Mouse (Mus musculus) embryonic facial prominence, embryonic 10.5 days (tissue): ENCODE data around the gene Vapb. TPM values are rescaled to one million over a fixed set of nuclear protein-coding genes. Genes with fewer than 3 reads are reported as not detected.
"Not testable (repeated sequence)": the region's sequence is repeated elsewhere in the genome, so short reads cannot be mapped to it uniquely, and the experiment has no call there.

Experiments used
- DNase-seq: peaks from one replicate; pipeline ENCODE4 v3.0.0-alpha.2; 2017; ENCODE audit warnings: low spot score
- H3K27ac ChIP-seq: fragments of 300-500 bp; sonication (generic); replicated peaks from 2 replicates; pipeline ENCODE4 v1.5.1; 2016; ENCODE audit warnings: mild to moderate bottlenecking
- H3K27me3 ChIP-seq: fragments of 300-500 bp; sonication (generic); replicated peaks from 2 replicates; pipeline ENCODE4 v1.6.1; 2016; ENCODE audit warnings: low read depth, mild to moderate bottlenecking; ENCODE audit not compliant: poor library complexity, severe bottlenecking
- H3K36me3 ChIP-seq: fragments of 300-500 bp; sonication (generic); replicated peaks from 2 replicates; pipeline ENCODE4 v1.6.1; 2016; ENCODE audit warnings: mild to moderate bottlenecking, moderate library complexity
- H3K4me1 ChIP-seq: fragments of 300-500 bp; sonication (generic); 2 replicates; pipeline ENCODE4 v1.6.1; 2016
- H3K4me3 ChIP-seq: fragments of 300-500 bp; sonication (generic); 2 replicates; pipeline ENCODE4 v1.5.1; 2016; ENCODE audit warnings: mild to moderate bottlenecking, moderate library complexity
- H3K9me3 ChIP-seq: fragments of 300-500 bp; sonication (generic); 2 replicates; pipeline ENCODE4 v1.6.1; 2016; ENCODE audit warnings: mild to moderate bottlenecking
- WGBS: fragments of 180-500 bp; shearing (Covaris S2); methylation state at CpG from one replicate; pipeline ENCODE4 v1.1.7; 2016; 5-methylcytosine and 5-hydroxymethylcytosine counted together
- polyA plus RNA-seq: library from polyadenylated mRNA; unstranded; fragments of >200 nt; fragmentation: Nextera tagmentation; extraction: Ambion mirVana; gene quantifications from 2 replicates; pipeline ENCODE4 v1.2.1, GENCODE M21; 2016

Gene Vapb
- polyA plus RNA-seq = 8.1 and 9.8 TPM in 2 replicates

DNA sequence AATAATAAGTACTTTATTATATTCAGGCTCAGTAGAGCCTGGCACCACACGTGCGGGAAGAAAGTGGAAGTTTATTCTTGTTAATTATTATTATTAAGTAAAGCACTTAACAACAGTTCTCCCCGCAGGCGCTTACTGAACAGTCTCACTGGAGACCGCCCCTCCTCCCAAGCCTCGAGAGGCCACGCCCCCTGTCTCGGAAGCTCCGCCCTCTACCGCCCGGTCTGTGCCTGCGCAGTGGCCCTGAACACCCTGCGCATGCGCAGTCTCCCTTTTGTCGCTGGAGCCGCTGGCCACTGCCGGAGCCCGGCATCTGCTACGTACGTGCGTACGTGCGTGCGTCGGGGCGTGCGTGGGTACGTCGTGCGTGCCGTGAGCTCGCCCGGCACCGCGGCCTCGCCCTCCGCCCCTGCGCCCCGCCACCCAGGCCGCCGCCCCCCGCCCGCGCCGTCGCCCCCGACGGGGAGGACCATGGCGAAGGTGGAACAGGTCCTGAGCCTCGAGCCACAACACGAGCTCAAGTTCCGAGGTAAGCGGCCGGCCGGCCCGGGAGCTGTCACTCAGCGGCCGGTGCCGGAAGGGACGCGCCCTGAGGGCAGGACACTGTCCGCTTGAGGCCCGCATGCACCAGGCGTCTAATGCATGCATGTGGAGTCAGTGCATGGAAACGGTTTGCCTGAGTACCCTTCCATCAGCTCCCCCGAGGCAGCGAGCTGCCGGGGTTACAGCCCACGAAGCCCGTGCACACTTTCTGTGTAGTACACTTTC lies at the start of gene Vapb:
Gene Vapb (plus strand): TSS at position 290 of the 768 bp plus-strand sequence.
- WGBS = 1% methylated on average over 70 of the region's 70 CpGs
- Histone ChIP-seq H3K27me3 (no peaks in the 10 kb centered on the region), H3K27ac (peak within 1 kb of the TSS; percentile 93), H3K4me1 (peaks cover 24% of the 10 kb centered on the region), H3K4me3 (peak within 1 kb of the TSS; percentile 85), H3K36me3 (peaks cover 21% of the 10 kb centered on the region), H3K9me3 (no peaks in the 10 kb centered on the region)
- DNase-seq = peak; percentile 100

DNA sequence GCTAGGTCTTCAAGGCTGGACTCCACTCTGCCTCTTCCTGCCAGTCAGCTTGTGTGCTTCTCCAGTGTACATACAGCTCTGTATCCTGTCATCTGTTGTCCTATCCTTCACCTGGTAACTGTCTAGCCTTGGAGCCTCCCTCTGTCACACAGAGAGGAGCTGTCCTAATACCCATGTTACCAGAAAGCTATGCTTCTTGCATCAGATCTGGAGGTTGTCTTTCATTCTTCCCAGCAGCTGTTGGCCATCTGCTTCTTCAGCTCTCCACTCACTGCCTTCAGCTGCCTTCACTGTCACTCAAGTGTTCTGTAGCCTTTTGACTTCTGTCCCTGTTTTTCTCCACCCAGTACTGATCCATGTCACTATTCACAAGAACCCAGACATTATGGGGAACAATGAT lies 47.5 kb upstream of the Vapb start:
- no peaks in the 10 kb centered on the region for H3K9me3 ChIP-seq

DNA sequence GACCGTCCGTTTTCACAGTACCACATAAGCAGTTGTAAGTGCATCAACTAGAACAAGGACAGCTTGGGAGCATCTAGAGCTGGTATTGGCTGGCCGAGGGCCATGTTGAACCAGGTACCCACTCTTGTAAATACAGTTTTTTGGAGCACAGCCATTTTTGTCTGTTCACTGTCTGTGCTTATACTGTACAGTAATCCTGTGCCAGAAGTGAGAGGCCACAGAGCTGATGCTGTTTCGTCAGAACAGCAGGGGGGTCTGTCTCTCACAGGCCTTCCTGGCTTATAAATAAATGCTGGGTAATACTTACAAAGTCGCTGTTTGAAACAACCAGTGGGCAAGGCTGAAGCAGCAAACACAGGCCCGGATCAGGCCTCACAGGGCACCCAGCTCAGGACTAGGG lies 45.6 kb upstream of the Vapb start:
- Histone ChIP-seq H3K27ac (no peak overlapping the region), H3K9me3 (no peaks in the 10 kb centered on the region), H3K27me3 (no peaks in the 10 kb centered on the region), H3K4me1 (peaks cover 7% of the 10 kb centered on the region; the same call in 1 of the 2 replicates), H3K4me3 (no peak overlapping the region), H3K36me3 (peaks cover 87% of the 10 kb centered on the region)
- 93% methylated on average over 6 of the region's 6 CpGs for WGBS
- DNase-seq = no peak

More for the DNA sequence above, 47.5 kb upstream of the Vapb start:
- Histone ChIP-seq H3K27ac (no peak overlapping the region), H3K27me3 (no peaks in the 10 kb centered on the region), H3K4me3 (no peak overlapping the region), H3K36me3 (peaks cover 73% of the 10 kb centered on the region), H3K4me1 (peaks cover 16% of the 10 kb centered on the region; the same call in 1 of the 2 replicates)
- DNase-seq = no peak

DNA sequence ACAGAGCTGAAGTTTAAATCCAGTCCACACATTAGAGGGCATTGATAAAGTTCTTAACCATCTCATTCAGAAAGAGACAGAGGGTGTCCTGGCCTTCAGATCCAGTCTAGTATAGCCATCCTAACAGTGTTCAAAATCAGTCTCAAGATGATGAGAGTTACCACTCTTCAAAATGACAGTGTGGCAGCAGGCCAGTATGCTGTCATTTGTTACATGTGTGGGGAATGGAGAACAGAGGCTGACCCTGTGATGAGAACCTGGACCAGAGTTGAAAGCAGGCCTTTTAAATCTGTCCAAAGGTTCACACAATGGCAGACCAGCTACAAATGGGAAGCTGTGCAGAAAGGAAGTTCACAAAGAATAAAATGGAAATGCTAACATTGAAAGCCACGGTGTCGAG lies 44.6 kb upstream of the Vapb start:
- Histone ChIP-seq H3K4me3 (no peak overlapping the region), H3K27me3 (no peaks in the 10 kb centered on the region), H3K27ac (no peak overlapping the region), H3K9me3 (no peaks in the 10 kb centered on the region), H3K4me1 (no peaks in the 10 kb centered on the region), H3K36me3 (peaks cover 97% of the 10 kb centered on the region)
- no peak for DNase-seq
- WGBS = 97% methylated on average over 2 of the region's 2 CpGs

DNA sequence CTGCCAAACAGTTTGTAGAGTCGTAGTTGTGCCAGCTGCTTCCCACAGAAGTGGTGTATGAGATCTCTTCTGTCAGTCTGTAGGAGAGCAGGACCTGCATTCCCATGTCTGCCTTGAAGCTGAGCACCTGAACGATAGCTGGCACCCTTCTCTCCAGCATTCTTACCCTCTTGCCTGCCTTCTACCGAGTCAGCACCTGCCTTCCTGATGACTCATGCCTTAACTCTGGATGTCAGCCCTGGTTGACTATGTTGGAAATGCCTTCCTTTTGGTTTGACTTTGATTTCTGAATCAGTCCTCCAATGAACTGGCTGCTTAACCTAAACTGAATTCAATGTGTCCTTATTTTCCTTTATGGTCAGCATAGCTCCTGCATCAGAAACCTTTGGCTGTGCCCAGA lies 38.5 kb upstream of the Vapb start:
- H3K36me3 ChIP-seq = peaks cover 99% of the 10 kb centered on the region
- H3K4me1 ChIP-seq = no peaks in the 10 kb centered on the region
- no peaks in the 10 kb centered on the region for H3K9me3 ChIP-seq
- H3K27me3 ChIP-seq = no peaks in the 10 kb centered on the region
- no peak for DNase-seq
- H3K4me3 ChIP-seq = no peak overlapping the region
- WGBS = 88% methylated on average over 3 of the region's 3 CpGs
- no peak overlapping the region for H3K27ac ChIP-seq

DNA sequence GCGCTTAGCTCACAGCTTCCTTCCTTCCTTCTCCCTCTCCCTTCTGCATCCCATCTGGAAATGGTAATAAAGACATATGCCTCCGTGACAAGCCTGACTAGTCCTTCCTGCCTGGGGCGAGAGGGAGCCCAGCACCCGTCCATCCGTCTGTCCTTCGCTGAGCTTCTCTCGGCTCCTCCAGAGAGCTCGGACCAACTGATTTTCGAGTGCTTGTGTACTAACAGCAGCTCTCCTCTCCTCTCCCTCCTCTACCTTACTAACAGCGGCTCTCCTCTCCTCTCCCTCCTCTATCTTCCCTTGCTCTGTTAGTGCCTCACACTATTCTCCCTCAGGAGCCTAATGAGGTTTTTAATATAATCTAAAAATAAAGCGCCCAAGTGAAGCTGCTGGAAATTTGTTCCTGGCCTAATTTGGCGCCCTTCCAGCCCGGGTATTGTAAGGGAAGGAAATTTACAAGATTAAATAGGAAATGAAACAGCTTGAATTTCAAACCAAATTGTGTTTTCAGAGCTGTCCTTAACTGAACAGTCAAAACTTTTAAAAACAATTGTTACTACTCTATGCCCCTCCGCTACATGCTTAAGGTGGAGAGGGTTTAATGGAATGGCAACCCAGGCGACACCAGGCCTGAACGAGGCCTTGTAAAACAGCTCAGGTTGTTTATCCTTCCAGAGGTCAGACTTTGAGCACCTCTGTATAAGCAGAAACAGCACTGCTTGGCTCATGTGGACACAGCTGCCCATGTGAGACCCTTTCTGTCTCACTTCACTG lies 35.0 kb upstream of the Vapb start:
- peaks cover 90% of the 10 kb centered on the region for H3K36me3 ChIP-seq
- WGBS = 77% methylated on average over 16 of the region's 16 CpGs
- no peaks in the 10 kb centered on the region for H3K9me3 ChIP-seq
- no peak overlapping the region for H3K4me3 ChIP-seq
- H3K27me3 ChIP-seq = no peaks in the 10 kb centered on the region
- DNase-seq = no peak
- no peak overlapping the region for H3K27ac ChIP-seq
- H3K4me1 ChIP-seq = no peaks in the 10 kb centered on the region

DNA sequence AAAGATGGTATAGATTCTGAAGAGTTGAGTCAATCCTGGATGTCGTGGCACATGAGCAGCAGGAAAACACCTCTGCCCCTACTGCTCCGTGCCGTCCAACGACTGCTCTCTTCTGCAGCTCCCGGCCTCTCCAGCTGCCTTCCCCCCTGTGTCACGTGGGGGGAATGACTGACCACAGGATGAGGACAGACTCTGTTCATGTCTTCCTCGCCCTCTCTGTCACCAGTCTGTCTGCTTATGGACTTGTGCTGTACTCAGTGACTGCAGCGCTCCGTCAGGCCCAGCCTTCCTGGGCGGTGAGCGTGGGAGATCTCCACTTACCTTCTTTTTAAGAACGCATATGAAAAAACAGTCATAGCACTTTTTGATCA lies 34.5 kb upstream of the Vapb start:
- H3K36me3 ChIP-seq = peaks cover 89% of the 10 kb centered on the region
- no peaks in the 10 kb centered on the region for H3K4me1 ChIP-seq
- 87% methylated on average over 12 of the region's 12 CpGs for WGBS
- no peaks in the 10 kb centered on the region for H3K27me3 ChIP-seq
- no peaks in the 10 kb centered on the region for H3K9me3 ChIP-seq
- H3K4me3 ChIP-seq = no peak overlapping the region
- DNase-seq = no peak
- H3K27ac ChIP-seq = no peak overlapping the region

DNA sequence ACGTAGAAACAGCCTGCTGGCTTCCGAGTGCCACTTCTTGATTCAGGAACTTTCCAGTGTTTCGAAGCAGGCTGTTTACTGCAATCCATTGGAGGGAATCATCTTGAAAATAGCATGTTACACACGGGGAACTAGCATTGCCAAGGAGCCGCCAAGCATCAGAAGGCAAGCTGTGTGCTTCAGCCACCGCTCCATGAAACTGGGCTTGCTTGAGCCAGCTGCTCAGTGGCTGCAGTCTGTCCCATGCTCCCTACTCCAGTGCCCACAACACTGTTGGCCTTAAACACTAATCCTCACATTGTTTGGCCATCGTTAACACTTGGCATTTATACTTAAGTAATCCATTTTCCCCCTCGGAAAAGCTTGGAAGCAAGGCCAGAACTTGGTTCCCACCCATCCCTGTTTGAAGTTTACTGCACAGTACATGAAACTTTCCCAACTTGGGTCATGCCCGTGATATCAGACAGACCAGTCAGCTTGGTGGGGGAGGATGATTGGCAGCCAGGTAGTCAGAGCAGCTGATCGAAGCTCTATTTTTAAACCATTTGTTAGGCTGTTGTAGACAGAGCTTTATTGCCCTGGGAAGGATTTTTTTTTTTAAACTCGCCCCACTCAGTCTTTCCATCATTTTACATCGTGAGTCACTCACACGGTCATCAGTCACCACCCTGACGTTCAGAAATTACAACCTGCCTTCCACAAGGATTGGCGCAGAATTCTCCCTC lies 31.3 kb upstream of the Vapb start:
- H3K4me3 ChIP-seq = no peak overlapping the region
- H3K27ac ChIP-seq = no peak overlapping the region
- peaks cover 69% of the 10 kb centered on the region for H3K36me3 ChIP-seq
- no peaks in the 10 kb centered on the region for H3K27me3 ChIP-seq
- no peak for DNase-seq
- H3K4me1 ChIP-seq = 0 out of 2 replicates have a peak, but pooled peaks cover 4% of the 10 kb centered on the region
- 88% methylated on average over 15 of the region's 15 CpGs for WGBS
- H3K9me3 ChIP-seq = no peaks in the 10 kb centered on the region

DNA sequence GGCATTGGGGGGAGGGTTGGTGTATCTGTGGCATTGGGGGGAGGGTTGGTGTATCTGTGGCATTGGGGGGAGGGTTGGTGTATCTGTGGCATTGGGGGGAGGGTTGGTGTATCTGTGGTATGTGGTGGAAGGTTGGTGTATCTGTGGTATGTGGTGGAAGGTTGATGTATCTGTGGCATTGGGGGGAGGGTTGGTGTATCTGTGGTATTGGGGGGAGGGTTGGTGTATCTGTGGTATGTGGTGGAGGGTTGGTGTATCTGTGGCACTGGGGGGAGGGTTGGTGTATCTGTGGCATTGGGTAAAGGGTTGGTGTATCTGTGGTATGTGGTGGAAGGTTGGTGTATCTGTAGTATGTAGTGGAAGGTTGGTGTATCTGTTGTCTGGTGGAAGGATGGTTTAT lies 29.7 kb upstream of the Vapb start:
- not testable (repeated sequence) for H3K4me3 ChIP-seq, DNase-seq, H3K27ac ChIP-seq, H3K9me3 ChIP-seq, H3K27me3 ChIP-seq
- Histone ChIP-seq H3K36me3 (peaks cover 53% of the 10 kb centered on the region), H3K4me1 (peaks cover 12% of the 10 kb centered on the region)

DNA sequence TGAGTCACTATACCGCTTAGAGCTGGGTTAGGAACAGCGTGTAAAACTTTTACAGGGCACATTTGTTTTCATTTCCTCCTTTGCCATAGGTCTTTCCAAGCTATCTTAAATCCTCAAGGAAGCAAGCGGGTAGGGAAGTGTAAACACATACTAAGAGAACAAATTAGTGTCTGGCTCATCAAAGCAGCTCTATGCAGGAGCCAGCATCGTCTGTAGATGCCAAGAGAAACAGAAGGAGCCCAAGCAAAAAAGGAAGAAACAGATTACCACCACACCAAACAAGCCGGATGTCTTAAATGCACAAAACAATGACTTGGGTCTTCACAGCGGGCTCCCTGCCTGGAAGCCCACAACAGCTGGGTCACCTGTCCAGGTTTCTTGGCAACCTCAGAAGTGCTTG lies 27.1 kb upstream of the Vapb start:
- Histone ChIP-seq H3K4me3 (no peak overlapping the region), H3K9me3 (no peaks in the 10 kb centered on the region), H3K27ac (no peak overlapping the region), H3K36me3 (peaks cover 29% of the 10 kb centered on the region), H3K4me1 (peaks cover 29% of the 10 kb centered on the region), H3K27me3 (no peaks in the 10 kb centered on the region)
- no peak for DNase-seq
- WGBS = 83% methylated on average over 6 of the region's 6 CpGs

DNA sequence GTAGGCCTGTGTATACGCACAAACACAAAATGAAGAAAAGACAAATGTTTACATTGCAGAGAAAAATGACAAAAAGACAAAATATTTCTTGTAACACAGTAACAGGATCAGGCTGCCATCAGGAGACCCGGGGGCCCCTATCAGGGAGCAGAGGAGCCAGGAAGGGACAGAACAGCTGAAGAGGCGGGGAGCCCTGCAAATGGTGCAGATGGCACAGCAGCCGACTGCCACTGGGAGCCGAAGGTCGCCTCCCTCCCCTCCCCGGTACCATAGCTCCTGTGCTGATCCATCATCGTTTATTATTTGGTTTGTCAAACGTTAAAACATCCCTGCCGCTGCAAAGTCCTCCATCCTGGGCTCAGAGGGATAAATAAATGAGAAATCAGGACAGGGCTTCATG lies 24.7 kb upstream of the Vapb start:
- Histone ChIP-seq H3K4me1 (peaks cover 29% of the 10 kb centered on the region), H3K27me3 (no peaks in the 10 kb centered on the region), H3K4me3 (no peak overlapping the region), H3K27ac (peak overlapping the region; percentile 19; the same call in 1 of the 2 replicates), H3K36me3 (peaks cover 14% of the 10 kb centered on the region), H3K9me3 (no peaks in the 10 kb centered on the region)
- no peak for DNase-seq
- WGBS = 68% methylated on average over 10 of the region's 10 CpGs

DNA sequence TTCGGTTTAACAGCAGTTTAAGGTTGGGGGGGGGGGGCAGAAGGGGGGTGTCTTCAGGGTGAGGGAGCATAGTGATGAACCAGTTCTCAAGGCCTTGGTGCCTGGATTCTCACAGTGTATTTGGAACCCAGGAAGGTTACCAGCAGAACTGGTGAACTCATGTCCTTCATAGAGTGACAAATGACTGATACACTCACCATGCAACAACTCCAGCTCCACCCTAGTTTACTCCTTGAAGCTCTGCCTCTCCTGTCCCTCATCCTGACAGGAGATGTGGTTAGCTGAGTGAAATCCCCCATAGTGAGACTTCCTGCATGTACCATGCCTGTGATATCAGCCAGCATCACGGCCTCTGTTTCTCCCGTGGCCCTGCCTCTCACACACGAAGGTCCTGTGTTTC lies 24.1 kb upstream of the Vapb start:
- H3K4me1 ChIP-seq = peaks cover 29% of the 10 kb centered on the region
- WGBS = 85% methylated on average over 4 of the region's 4 CpGs
- peaks cover 8% of the 10 kb centered on the region for H3K36me3 ChIP-seq
- H3K27me3 ChIP-seq = no peaks in the 10 kb centered on the region
- no peaks in the 10 kb centered on the region for H3K9me3 ChIP-seq
- DNase-seq = no peak
- no peak overlapping the region; the same call in 1 of the 2 replicates for H3K27ac ChIP-seq
- no peak overlapping the region for H3K4me3 ChIP-seq
